Mouse (Mus musculus) 3T3-L1 (cell line): Measurements from ENCODE around the gene Zdhhc20.
A peak's percentile ranks its signal among the peaks of the same experiment; 100 is the strongest.
"Not testable (repeated sequence)": the region's sequence is repeated elsewhere in the genome, so short reads cannot be mapped to it uniquely, and the experiment has no call there.

Experiments
- DNase-seq: peaks from one replicate; pipeline ENCODE4 v3.0.0-alpha.2; 2015; ENCODE audit warnings: low read depth, low spot score

The Zdhhc20 gene

GRCm38 (mm10) chr14:57890011-57890842 is at the start of gene Zdhhc20:
Gene Zdhhc20 (minus strand): TSS chr14:57890276.
- peak; percentile 88 for DNase-seq

GRCm38 (mm10) chr14:57937297-57937696 is 47.2 kb upstream of the Zdhhc20 start:
- no peak for DNase-seq

- no peak for DNase-seq
Measured at GRCm38 (mm10) chr14:57934666-57935065, 44.6 kb upstream of the Zdhhc20 start.

- DNase-seq = no peak
Measured at GRCm38 (mm10) chr14:57933608-57934007, 43.5 kb upstream of the Zdhhc20 start.

GRCm38 (mm10) chr14:57932881-57933443 is 42.9 kb upstream of the Zdhhc20 start:
- no peak for DNase-seq

- no peak for DNase-seq
Measured at GRCm38 (mm10) chr14:57921428-57922131, 31.5 kb upstream of the Zdhhc20 start.

GRCm38 (mm10) chr14:57920568-57921310 is 30.7 kb upstream of the Zdhhc20 start:
- DNase-seq = no peak

- no peak for DNase-seq
Measured at GRCm38 (mm10) chr14:57919148-57919875, 29.2 kb upstream of the Zdhhc20 start.

GRCm38 (mm10) chr14:57915341-57915740 is 25.3 kb upstream of the Zdhhc20 start:
- no peak for DNase-seq

- not testable (repeated sequence) for DNase-seq
Measured at GRCm38 (mm10) chr14:57912211-57913007, 22.3 kb upstream of the Zdhhc20 start.

- DNase-seq = peak; percentile 21
Measured at GRCm38 (mm10) chr14:57911787-57912186, 21.7 kb upstream of the Zdhhc20 start.

GRCm38 (mm10) chr14:57911316-57911715 is 21.2 kb upstream of the Zdhhc20 start:
- DNase-seq = peak; percentile 15

- DNase-seq = peak; percentile 95
Measured at GRCm38 (mm10) chr14:57910501-57911068, 20.5 kb upstream of the Zdhhc20 start.

GRCm38 (mm10) chr14:57909297-57909696 is 19.2 kb upstream of the Zdhhc20 start:
- no peak for DNase-seq

- no peak for DNase-seq
Measured at GRCm38 (mm10) chr14:57908431-57908830, 18.4 kb upstream of the Zdhhc20 start.

- DNase-seq = no peak
Measured at GRCm38 (mm10) chr14:57901998-57902397, 11.9 kb upstream of the Zdhhc20 start.

GRCm38 (mm10) chr14:57896882-57897281 is 6.8 kb upstream of the Zdhhc20 start:
- peak; percentile 29 for DNase-seq

GRCm38 (mm10) chr14:57896088-57896871 is 6.2 kb upstream of the Zdhhc20 start:
- peak; percentile 40 for DNase-seq

- peak; percentile 43 for DNase-seq
Measured at GRCm38 (mm10) chr14:57894346-57894745, 4.3 kb upstream of the Zdhhc20 start.
